Mouse (Mus musculus) forebrain, postnatal 0 days (tissue): ENCODE measurements at regions not wholly inside any gene's neighbourhood (a gene's known extent, or its start where the extent isn't known, plus 50 kb on each side); places are given as distances from the start of the nearest gene placed in this dataset.

Source experiments
- ATAC-seq: fragments of 200-750 bp; cut with Nextera tagmentation; 2 replicates; pipeline ENCODE4 v1.8.0; 2017; ENCODE audit warnings: mild to moderate bottlenecking, moderate library complexity
- DNase-seq: peaks from one replicate; pipeline ENCODE4 v3.0.0-alpha.2; 2015
- H3K27ac ChIP-seq: fragments of 300-500 bp; sonication (generic); 2 replicates; pipeline ENCODE4 v1.5.1; 2014; ENCODE audit warnings: low read depth, mild to moderate bottlenecking, antibody characterized with exemption, low read length, moderate library complexity, mixed read lengths
- H3K27me3 ChIP-seq: fragments of 300-500 bp; sonication (generic); 2 replicates; pipeline ENCODE4 v1.6.1; 2014; ENCODE audit warnings: mild to moderate bottlenecking, low read length, mixed read lengths; ENCODE audit not compliant: insufficient read depth
- H3K36me3 ChIP-seq: fragments of 300-500 bp; sonication (generic); 2 replicates; pipeline ENCODE4 v1.6.1; 2014; ENCODE audit warnings: mild to moderate bottlenecking, moderate library complexity; ENCODE audit not compliant: insufficient read depth
- H3K4me1 ChIP-seq: fragments of 300-500 bp; sonication (generic); 2 replicates; pipeline ENCODE4 v1.6.1; 2014; ENCODE audit warnings: antibody characterized with exemption; ENCODE audit not compliant: insufficient read depth
- H3K4me2 ChIP-seq: fragments of 300-500 bp; sonication (generic); 2 replicates; pipeline ENCODE4 v1.6.1; 2014; ENCODE audit warnings: low read depth, mild to moderate bottlenecking, moderate library complexity
- H3K4me3 ChIP-seq: fragments of 300-500 bp; sonication (generic); 2 replicates; pipeline ENCODE4 v1.5.1; 2014; ENCODE audit warnings: low read depth, low read length, mixed read lengths
- H3K9ac ChIP-seq: fragments of 300-500 bp; sonication (generic); 2 replicates; pipeline ENCODE4 v1.6.1; 2014; ENCODE audit warnings: mild to moderate bottlenecking
- H3K9me3 ChIP-seq: fragments of 300-500 bp; sonication (generic); 2 replicates; pipeline ENCODE4 v1.6.1; 2016; ENCODE audit warnings: low read length
- CTCF ChIP-seq: sonication (generic); IDR thresholded peaks from 2 replicates; pipeline ENCODE4 v1.5.1; 2016; ENCODE audit warnings: antibody characterized with exemption, control low read depth, low read depth
- WGBS: fragments of 180-500 bp; shearing (Covaris S2); extraction: QIAGEN DNeasy Blood & Tissue Kit; methylation state at CpG from one replicate; pipeline ENCODE4 v1.1.7; 2014; 5-methylcytosine and 5-hydroxymethylcytosine counted together

GRCm38 (mm10) chr3:21824101-21824880, 252.2 kb upstream of the Tbl1xr1 start:
- 35% methylated on average over 8 of the region's 8 CpGs for WGBS
- Histone ChIP-seq H3K4me1 (0 out of 2 replicates have a peak, but pooled peaks cover 6% of the 10 kb centered on the region), H3K27me3 (no peaks in the 10 kb centered on the region), H3K27ac (no peak overlapping the region), H3K4me2 (no peak overlapping the region), H3K9me3 (no peaks in the 10 kb centered on the region), H3K36me3 (no peaks in the 10 kb centered on the region), H3K9ac (no peak overlapping the region), H3K4me3 (no peak overlapping the region)
- DNase-seq (peak; percentile 27), ATAC-seq (peak; percentile 76)
- TF ChIP-seq CTCF, result no peak

DNA sequence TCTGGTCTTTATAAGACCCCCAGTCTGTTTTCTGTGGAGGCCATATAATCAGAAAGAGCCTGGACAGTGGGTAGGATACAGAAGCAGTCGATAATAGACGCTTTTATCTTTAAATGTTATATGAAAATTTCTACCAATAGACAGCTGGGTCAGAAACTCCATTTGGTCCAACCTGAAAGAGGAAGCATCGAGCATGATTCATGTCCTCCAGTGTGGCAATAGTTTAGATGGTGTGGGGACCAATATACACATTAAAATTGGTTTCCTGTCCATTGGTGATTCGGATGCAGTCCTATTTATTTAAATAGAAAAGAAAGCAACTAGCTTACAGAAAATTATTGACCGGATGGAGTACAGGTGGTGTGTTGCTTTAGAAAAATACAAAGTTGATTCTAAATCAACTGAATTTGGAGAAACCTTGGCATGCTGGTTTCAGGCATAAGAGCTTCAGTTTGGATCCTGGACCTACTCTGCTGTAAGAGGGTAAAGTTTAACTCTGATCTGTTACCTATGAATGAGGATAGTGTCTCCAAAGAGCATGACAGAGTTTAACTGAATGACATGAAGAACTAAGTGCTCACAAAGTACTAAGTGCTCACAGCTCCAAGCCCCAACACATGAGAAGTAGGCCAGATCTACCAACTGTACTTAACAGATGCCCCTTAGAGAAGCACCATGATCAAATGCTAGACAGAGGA, 251.4 kb upstream of the Tbl1xr1 start:
- Histone ChIP-seq H3K4me3 (no peak overlapping the region), H3K4me2 (no peak overlapping the region), H3K9me3 (no peaks in the 10 kb centered on the region), H3K9ac (no peak overlapping the region), H3K27ac (no peak overlapping the region), H3K27me3 (no peaks in the 10 kb centered on the region), H3K36me3 (no peaks in the 10 kb centered on the region), H3K4me1 (0 out of 2 replicates have a peak, but pooled peaks cover 6% of the 10 kb centered on the region)
- 92% methylated on average over 5 of the region's 5 CpGs for WGBS
- TF ChIP-seq CTCF, result no peak
- no peak for DNase-seq
- ATAC-seq, result no peak

- H3K9me3 ChIP-seq, result no peaks in the 10 kb centered on the region
- no peak overlapping the region for H3K4me3 ChIP-seq
- 0 out of 2 replicates have a peak, but pooled peaks cover 6% of the 10 kb centered on the region for H3K4me1 ChIP-seq
- H3K27me3 ChIP-seq, result no peaks in the 10 kb centered on the region
- DNase-seq (no peak), ATAC-seq (no peak)
- H3K4me2 ChIP-seq, result no peak overlapping the region
- no peak overlapping the region for H3K9ac ChIP-seq
- no peaks in the 10 kb centered on the region for H3K36me3 ChIP-seq
- no peak for TF ChIP-seq CTCF
- no peak overlapping the region for H3K27ac ChIP-seq
Observed at GRCm38 (mm10) chr3:21827656-21828055, 248.8 kb upstream of the Tbl1xr1 start.

DNA sequence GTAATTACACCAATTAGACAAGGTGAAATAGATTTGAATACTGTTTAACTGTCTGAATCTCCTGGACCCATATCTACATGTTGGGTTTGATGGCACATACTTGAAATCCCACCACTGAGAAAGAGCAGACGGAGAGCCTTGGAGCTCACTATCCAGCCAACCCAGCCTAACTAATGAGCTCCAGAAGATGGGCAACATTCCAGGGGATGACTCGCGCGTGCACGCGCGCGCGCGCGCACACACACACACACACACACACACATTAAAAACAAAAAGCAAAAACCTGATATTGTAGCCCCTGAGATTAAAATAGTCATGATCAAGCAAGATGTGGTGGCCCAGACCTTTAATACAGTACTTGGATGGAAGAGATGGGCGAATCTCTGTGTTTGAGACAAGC, 243.3 kb upstream of the Tbl1xr1 start:
- Histone ChIP-seq H3K9me3 (no peaks in the 10 kb centered on the region), H3K4me2 (no peak overlapping the region), H3K4me1 (no peaks in the 10 kb centered on the region), H3K36me3 (no peaks in the 10 kb centered on the region), H3K9ac (no peak overlapping the region), H3K27ac (no peak overlapping the region), H3K4me3 (no peak overlapping the region), H3K27me3 (no peaks in the 10 kb centered on the region)
- WGBS, result 81% methylated on average over 12 of the region's 12 CpGs
- no peak for ATAC-seq
- no peak for DNase-seq
- TF ChIP-seq CTCF, result no peak

GRCm38 (mm10) chr3:21835526-21835925, 240.9 kb upstream of the Tbl1xr1 start:
- no peak for ATAC-seq

DNA sequence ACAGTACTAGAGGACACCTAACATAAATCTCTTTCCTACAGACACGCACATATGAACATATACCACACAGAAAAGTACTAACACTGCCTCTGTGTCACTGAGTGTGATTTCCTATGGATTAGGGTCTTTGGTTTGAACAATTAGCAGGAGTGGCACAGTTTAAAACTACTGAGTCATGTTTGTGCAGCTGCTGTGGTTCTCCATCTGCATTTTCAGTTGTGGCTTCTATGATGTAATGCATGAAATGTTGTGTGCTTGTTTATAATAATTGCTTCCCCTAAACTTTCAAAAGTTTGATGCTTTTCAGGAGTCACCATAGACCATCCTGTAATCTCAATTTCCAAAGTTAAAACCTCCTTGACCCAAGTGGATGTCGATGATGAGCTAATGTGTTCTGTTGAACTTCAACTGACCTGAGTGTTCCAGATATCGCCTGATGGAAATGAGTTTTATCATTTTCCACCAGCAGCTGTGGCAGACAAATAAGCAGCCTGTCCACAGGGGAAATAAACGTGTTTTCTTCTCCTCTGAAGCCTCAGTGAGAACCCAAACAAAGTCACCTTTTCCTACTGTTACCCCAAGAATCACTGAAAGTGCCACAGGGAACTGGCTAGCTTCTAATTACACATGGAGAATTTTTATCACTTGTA, 239.0 kb upstream of the Tbl1xr1 start:
- Histone ChIP-seq H3K36me3 (no peaks in the 10 kb centered on the region), H3K4me3 (no peak overlapping the region), H3K4me2 (no peak overlapping the region), H3K27ac (no peak overlapping the region), H3K4me1 (no peaks in the 10 kb centered on the region), H3K27me3 (no peaks in the 10 kb centered on the region), H3K9ac (no peak overlapping the region), H3K9me3 (no peaks in the 10 kb centered on the region)
- no peak for TF ChIP-seq CTCF
- DNase-seq, result no peak
- WGBS, result 84% methylated on average over 4 of the region's 4 CpGs
- no peak for ATAC-seq

More at GRCm38 (mm10) chr3:21835526-21835925, 240.9 kb upstream of the Tbl1xr1 start:
- DNase-seq, result no peak
- WGBS, result 39% methylated on average over 1 of the region's 1 CpGs
- Histone ChIP-seq H3K4me3 (no peak overlapping the region), H3K36me3 (no peaks in the 10 kb centered on the region), H3K9ac (no peak overlapping the region), H3K4me1 (no peaks in the 10 kb centered on the region), H3K4me2 (no peak overlapping the region), H3K27ac (no peak overlapping the region), H3K27me3 (no peaks in the 10 kb centered on the region), H3K9me3 (no peaks in the 10 kb centered on the region)
- TF ChIP-seq CTCF, result no peak
